Mouse (Mus musculus) stomach, postnatal 0 days (tissue): ENCODE results near the gene Rtn2.

Experiments
- CTCF ChIP-seq: IDR thresholded peaks from 2 replicates; pipeline ENCODE4 v1.5.1; 2016; ENCODE audit warnings: antibody characterized with exemption, low read depth, mild to moderate bottlenecking, moderate library complexity
- EP300 ChIP-seq: optimal IDR thresholded peaks from 2 replicates; pipeline ENCODE3; 2016; ENCODE audit warnings: antibody characterized with exemption

- no peak for TF ChIP-seq EP300
- no peak for TF ChIP-seq CTCF
Measured at GRCm38 (mm10) chr7:19258336-19258735, 24.1 kb upstream of the Rtn2 start.
